Mouse (Mus musculus) CH12.LX (cell line): ENCODE data around the gene Ephb4. TPM values are rescaled to one million over a fixed set of nuclear protein-coding genes. Genes with fewer than 3 reads are reported as not detected.

Experiments used
- DNase-seq: peaks from one replicate; pipeline ENCODE4 v3.0.0-alpha.2; 2013; ENCODE audit errors: extremely low read depth
- H3K27ac ChIP-seq: 2 replicates; pipeline ENCODE4 v1.5.1; 2012; ENCODE audit warnings: low read depth, mild to moderate bottlenecking, control low read depth, moderate library complexity; ENCODE audit not compliant: insufficient read depth
- H3K27me3 ChIP-seq: replicated peaks from 2 replicates; pipeline ENCODE3; 2012; ENCODE audit warnings: inconsistent platforms
- H3K36me3 ChIP-seq, 2 experiments: replicated peaks in 1 of 2; 2 replicates each; pipeline versions ENCODE3 to v1.6.1; 2012; ENCODE audit warnings: inconsistent platforms in 1 of 2, low read length in 1 of 2, mild to moderate bottlenecking in 1 of 2, mixed read lengths in 1 of 2, moderate library complexity in 1 of 2; ENCODE audit not compliant: control insufficient read depth in 1 of 2, insufficient read depth in 1 of 2
- H3K4me1 ChIP-seq, 2 experiments: 2 replicates each; pipeline ENCODE4 v1.6.1; 2012; ENCODE audit warnings: inconsistent platforms in 1 of 2, moderate library complexity in 1 of 2; ENCODE audit not compliant: insufficient read depth in 2 of 2, control insufficient read depth in 1 of 2
- H3K4me2 ChIP-seq: 2 replicates; pipeline ENCODE4 v1.6.1; 2012; ENCODE audit warnings: low read depth, mild to moderate bottlenecking, control low read depth; ENCODE audit not compliant: poor library complexity, insufficient read depth, severe bottlenecking
- H3K4me3 ChIP-seq, 3 experiments: fragments of 150-350 bp in 1 of 3; sonication (generic) in 1 of 3; replicated peaks in 1 of 3; 2 replicates each; pipeline versions ENCODE3 to v1.5.1; 2011 to 2012; ENCODE audit warnings: low read depth in 2 of 3, low read length in 2 of 3, mild to moderate bottlenecking in 2 of 3, moderate library complexity in 2 of 3, control low read depth in 1 of 3, improper control_type of control experiment in 1 of 3, inconsistent platforms in 1 of 3, mixed read lengths in 1 of 3; ENCODE audit not compliant: poor library complexity in 1 of 3
- H3K79me2 ChIP-seq: replicated peaks from 2 replicates; pipeline ENCODE4 v1.6.1; 2012; ENCODE audit warnings: mild to moderate bottlenecking, moderate library complexity; ENCODE audit not compliant: control insufficient read depth, poor library complexity, insufficient read depth, severe bottlenecking; ENCODE audit errors: extremely low read depth
- H3K9ac ChIP-seq: 2 replicates; pipeline ENCODE4 v1.6.1; 2012; ENCODE audit warnings: low read depth, mild to moderate bottlenecking, control low read depth, moderate library complexity; ENCODE audit not compliant: insufficient read depth
- H3K9me3 ChIP-seq: replicated peaks from 2 replicates; pipeline ENCODE3; 2012; ENCODE audit warnings: low read length, inconsistent platforms, mixed read lengths
- CHD1 ChIP-seq: IDR thresholded peaks from 2 replicates; pipeline ENCODE4 v1.6.1; 2012; ENCODE audit warnings: low read depth, low read length, improper control_type of control experiment, inconsistent platforms
- CTCF ChIP-seq, 2 experiments: IDR thresholded peaks in 1 of 2; conservative IDR thresholded peaks in 1 of 2; 2 replicates each; pipeline ENCODE4 v1.5.1; 2011 to 2012; ENCODE audit warnings: low read depth in 2 of 2, low read length in 2 of 2, improper control_type of control experiment in 1 of 2, inconsistent platforms in 1 of 2, mild to moderate bottlenecking in 1 of 2, moderate library complexity in 1 of 2
- ELF1 ChIP-seq: IDR thresholded peaks from 2 replicates; pipeline ENCODE4 v1.6.1; 2014; ENCODE audit warnings: low read depth, mild to moderate bottlenecking, inconsistent platforms, low read length, improper control_type of control experiment
- ETS1 ChIP-seq: conservative IDR thresholded peaks from 2 replicates; pipeline ENCODE4 v1.6.1; 2012; ENCODE audit warnings: low read depth, mild to moderate bottlenecking, inconsistent platforms, low read length, improper control_type of control experiment, moderate library complexity
- GABPA ChIP-seq: IDR thresholded peaks from 2 replicates; pipeline ENCODE4 v1.6.1; 2012; ENCODE audit warnings: low read depth, low read length, improper control_type of control experiment, inconsistent platforms; ENCODE audit not compliant: insufficient replicate concordance
- HCFC1 ChIP-seq: IDR thresholded peaks from 2 replicates; pipeline ENCODE4 v1.6.1; 2012; ENCODE audit warnings: low read depth, mild to moderate bottlenecking, inconsistent platforms, low read length, improper control_type of control experiment
- IRF4 ChIP-seq: IDR thresholded peaks from 2 replicates; pipeline ENCODE4 v1.6.1; 2014; ENCODE audit warnings: low read depth, mild to moderate bottlenecking, inconsistent platforms, low read length, improper control_type of control experiment
- JUN ChIP-seq: IDR thresholded peaks from 2 replicates; pipeline ENCODE4 v1.6.1; 2011; ENCODE audit warnings: low read depth, mild to moderate bottlenecking, low read length, improper control_type of control experiment, moderate library complexity; ENCODE audit not compliant: insufficient read depth
- KAT2A ChIP-seq: IDR thresholded peaks from 2 replicates; pipeline ENCODE4 v1.6.1; 2012; ENCODE audit warnings: low read length, improper control_type of control experiment, inconsistent platforms; ENCODE audit not compliant: insufficient replicate concordance
- MAFK ChIP-seq: IDR thresholded peaks from 2 replicates; pipeline ENCODE4 v1.6.1; 2011; ENCODE audit warnings: low read length, improper control_type of control experiment; ENCODE audit not compliant: insufficient replicate concordance
- MAX ChIP-seq: IDR thresholded peaks from 2 replicates; pipeline ENCODE4 v1.6.1; 2011; ENCODE audit warnings: low read length, improper control_type of control experiment
- MAZ ChIP-seq: IDR thresholded peaks from 2 replicates; pipeline ENCODE4 v1.6.1; 2012; ENCODE audit warnings: low read depth, mild to moderate bottlenecking, inconsistent platforms, low read length, improper control_type of control experiment, moderate library complexity
- MXI1 ChIP-seq: IDR thresholded peaks from 2 replicates; pipeline ENCODE4 v1.6.1; 2011; ENCODE audit warnings: mild to moderate bottlenecking, low read depth, low read length, improper control_type of control experiment
- MYC ChIP-seq: IDR thresholded peaks from 2 replicates; pipeline ENCODE4 v1.6.1; 2011; ENCODE audit warnings: low read depth, mild to moderate bottlenecking, improper control_type of control experiment, low read length
- NELFE ChIP-seq: IDR thresholded peaks from 2 replicates; pipeline ENCODE4 v1.6.1; 2011; ENCODE audit warnings: low read depth, low read length, improper control_type of control experiment
- NRF1 ChIP-seq: IDR thresholded peaks from 2 replicates; pipeline ENCODE4 v1.6.1; 2014; ENCODE audit warnings: low read depth, mild to moderate bottlenecking, inconsistent platforms, low read length, improper control_type of control experiment, moderate library complexity
- PAX5 ChIP-seq: IDR thresholded peaks from 2 replicates; pipeline ENCODE4 v1.6.1; 2012; ENCODE audit warnings: low read length, inconsistent platforms, mixed read lengths
- POLR2A ChIP-seq: IDR thresholded peaks from 2 replicates; pipeline ENCODE4 v1.6.1; 2011; ENCODE audit warnings: low read depth, mild to moderate bottlenecking, improper control_type of control experiment, low read length
- RAD21 ChIP-seq: IDR thresholded peaks from 2 replicates; pipeline ENCODE4 v1.6.1; 2011; ENCODE audit warnings: low read depth, mild to moderate bottlenecking, low read length, improper control_type of control experiment, moderate library complexity
- RCOR1 ChIP-seq: conservative IDR thresholded peaks from 2 replicates; pipeline ENCODE4 v1.6.1; 2012; ENCODE audit warnings: low read depth, mild to moderate bottlenecking, inconsistent platforms, low read length, improper control_type of control experiment
- SIN3A ChIP-seq: IDR thresholded peaks from 2 replicates; pipeline ENCODE4 v1.6.1; 2012; ENCODE audit warnings: low read length, improper control_type of control experiment, inconsistent platforms
- SMC3 ChIP-seq: IDR thresholded peaks from 2 replicates; pipeline ENCODE4 v1.6.1; 2011; ENCODE audit warnings: low read depth, low read length, improper control_type of control experiment
- TBP ChIP-seq: conservative IDR thresholded peaks from 2 replicates; pipeline ENCODE4 v1.6.1; 2011; ENCODE audit warnings: low read depth, low read length, improper control_type of control experiment
- TCF12 ChIP-seq: IDR thresholded peaks from 2 replicates; pipeline ENCODE4 v1.6.1; 2014; ENCODE audit warnings: low read depth, mild to moderate bottlenecking, inconsistent platforms, low read length, improper control_type of control experiment
- UBTF ChIP-seq: IDR thresholded peaks from 2 replicates; pipeline ENCODE4 v1.6.1; 2012; ENCODE audit warnings: low read depth, mild to moderate bottlenecking, inconsistent platforms, low read length, improper control_type of control experiment, moderate library complexity
- USF1 ChIP-seq: IDR thresholded peaks from 2 replicates; pipeline ENCODE4 v1.6.1; 2014; ENCODE audit warnings: low read depth, mild to moderate bottlenecking, inconsistent platforms, low read length, improper control_type of control experiment
- USF2 ChIP-seq: conservative IDR thresholded peaks from 2 replicates; pipeline ENCODE4 v1.6.1; 2011; ENCODE audit warnings: low read depth, low read length, improper control_type of control experiment
- ZC3H11A ChIP-seq: IDR thresholded peaks from 2 replicates; pipeline ENCODE4 v1.6.1; 2012; ENCODE audit warnings: low read depth, mild to moderate bottlenecking, inconsistent platforms, low read length, improper control_type of control experiment
- ZNF384 ChIP-seq: IDR thresholded peaks from 2 replicates; pipeline ENCODE4 v1.6.1; 2012; ENCODE audit warnings: low read depth, low read length, improper control_type of control experiment, inconsistent platforms
- dilution Hi-C: fragments of 300-500 bp; cut with MboI; formaldehyde crosslinking; loops from 2 replicates; pipeline ENCODE4 v1.14.3; 2020; ENCODE audit warnings: low sequenced_read_pairs; ENCODE audit not compliant: extremely low pct_unique_long_range_greater_than_20kb, extremely low pct_ligation_motif_present
- in situ Hi-C: fragments of 300-500 bp; cut with MboI; formaldehyde crosslinking; loops from 3 replicates; pipeline ENCODE4 v1.14.3; 2019; ENCODE audit warnings: low sequenced_read_pairs, low pct_ligation_motif_present, low pct_unique_long_range_greater_than_20kb, mixed read lengths
- polyA plus RNA-seq: library from polyadenylated mRNA; unstranded; fragments of >175 nt; gene quantifications from 2 replicates; pipeline ENCODE4 v1.2.1, GENCODE M21; 2012; ENCODE audit warnings: low read depth; ENCODE audit not compliant: insufficient read length
- total RNA-seq, 2 experiments: library from RNA; depleted of rRNA; stranded (reverse); fragments of 300-350 nt in 1 of 2; fragments of >200 nt in 1 of 2; gene quantifications; 2 replicates each; pipeline ENCODE4 v1.2.3; 2012 to 2014

Ephb4 gene
- total and polyA plus RNA-seq, 3 experiments = 0.56 to 2.2 (median 1.5) TPM

DNA sequence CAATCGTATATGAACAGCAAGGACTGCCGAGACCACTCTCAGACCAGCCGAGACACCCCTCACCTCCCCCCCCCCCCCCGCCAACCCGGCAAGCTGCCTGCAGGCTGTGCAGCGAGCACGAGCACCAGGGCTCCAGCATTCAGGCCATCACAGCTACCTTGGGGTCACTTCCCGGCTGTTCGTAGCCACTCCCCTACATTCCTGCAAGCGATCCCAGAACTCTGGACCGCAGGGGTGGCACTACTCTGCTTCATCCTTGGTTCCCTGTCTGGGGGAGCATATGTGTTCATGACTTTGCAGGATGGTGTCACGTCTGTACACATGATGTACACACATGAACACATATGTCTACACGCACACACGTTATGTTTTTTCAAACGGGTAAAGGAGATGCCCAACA, 27.7 kb downstream of the Ephb4 start:
- in situ Hi-C loops = no loop called here
- no peak overlapping the region for H3K4me2 ChIP-seq

DNA sequence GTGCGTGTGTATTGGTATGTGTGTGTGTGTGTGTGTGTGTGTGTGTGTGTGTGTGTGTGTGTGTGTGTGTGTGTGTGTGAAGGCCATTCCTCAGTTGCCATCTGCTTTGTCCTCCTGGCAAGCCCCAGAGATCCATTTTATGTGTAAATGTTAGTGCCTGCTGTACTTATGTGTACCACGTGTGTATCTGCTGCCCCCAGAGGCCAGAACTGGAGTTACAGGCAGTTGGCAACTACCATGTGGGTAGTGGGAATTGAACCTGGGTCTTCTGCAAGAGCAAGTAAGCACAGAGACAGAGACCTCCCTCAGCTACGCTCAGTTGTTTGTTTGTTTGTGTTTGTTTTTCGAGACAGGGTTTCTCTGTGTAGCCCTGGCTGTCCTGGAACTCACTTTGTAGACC, 31.2 kb downstream of the Ephb4 start:
- in situ Hi-C loops = no loop called here
- no peak overlapping the region for H3K4me2 ChIP-seq
- peaks cover 54% of the 10 kb centered on the region for H3K27me3 ChIP-seq
- no peak overlapping the region for H3K9ac ChIP-seq
- no peaks in the 10 kb centered on the region for H3K9me3 ChIP-seq
- H3K79me2 ChIP-seq = no peaks in the 10 kb centered on the region
- no peaks in the 10 kb centered on the region for H3K36me3 ChIP-seq
- H3K27ac ChIP-seq = no peak overlapping the region
- DNase-seq = peak; percentile 64
- H3K4me1 ChIP-seq = peaks cover 0 to 4% of the 10 kb centered on the region in 2 experiments; a peak in 2 of 4 replicates
- dilution Hi-C loops = no loop called here
- no peak overlapping the region for H3K4me3 ChIP-seq
- TF ChIP-seq CTCF (conservative IDR thresholded peaks at IDR 0.05 in 1 of 2, IDR thresholded peaks at IDR 0.05 in 1 of 2; ENCODE audit: low read depth in 2 of 2, low read length in 2 of 2) (peak; percentile 58 to 77), SIN3A (no peak), GABPA (no peak), MXI1 (no peak), RAD21 (peak; percentile 69), UBTF (no peak), NELFE (peak; percentile 20; the same call in 1 of the 2 replicates), SMC3 (peak; percentile 39), RCOR1 (no peak), MAX (peak; percentile 87), PAX5 (no peak), TCF12 (peak; percentile 19; the same call in 1 of the 2 replicates), MYC (peak; percentile 83), USF1 (peak; percentile 31; the same call in 1 of the 2 replicates), USF2 (peak; percentile 17; the same call in 1 of the 2 replicates), MAZ (no peak), HCFC1 (no peak), KAT2A (no peak)

More for the DNA sequence above, 27.7 kb downstream of the Ephb4 start:
- Histone ChIP-seq H3K79me2 (no peaks in the 10 kb centered on the region), H3K27ac (no peak overlapping the region), H3K9ac (no peak overlapping the region), H3K4me1 (peaks cover 0 to 7% of the 10 kb centered on the region in 2 experiments; a peak in 2 of 4 replicates), H3K4me3 (no peak overlapping the region), H3K9me3 (no peaks in the 10 kb centered on the region), H3K36me3 (no peaks in the 10 kb centered on the region), H3K27me3 (peaks cover 60% of the 10 kb centered on the region)
- dilution Hi-C loops = no loop called here
- DNase-seq = no peak
- no peak for TF ChIP-seq MYC
- no peak for TF ChIP-seq MAFK
- no peak for TF ChIP-seq ELF1
- TF ChIP-seq CHD1 = no peak
- TF ChIP-seq NRF1 = no peak
- TF ChIP-seq ZNF384 = no peak
- no peak for TF ChIP-seq TBP
- TF ChIP-seq POLR2A = no peak
- TF ChIP-seq HCFC1 = no peak
- no peak for TF ChIP-seq TCF12
- TF ChIP-seq USF1 = no peak
- no peak for TF ChIP-seq JUN
- no peak for TF ChIP-seq IRF4
- TF ChIP-seq ZC3H11A = no peak
- no peak for TF ChIP-seq SIN3A
- no peak for TF ChIP-seq ETS1
- TF ChIP-seq UBTF = no peak
- TF ChIP-seq PAX5 = no peak
